Mouse (Mus musculus): ENCODE results near the gene Rapgef5. TPM values are rescaled to one million over a fixed set of nuclear protein-coding genes. Genes with fewer than 3 reads are reported as not detected.

Gene Rapgef5
- polyA plus RNA-seq, 1 experiment from 2014 or later, result 12.4 TPM

GRCm38 (mm10) chr12:117497361-117497760, 18.9 kb upstream of the Rapgef5 start:
- 91% methylated on average over 1 of the region's 1 CpGs for WGBS
- no peaks in the 10 kb centered on the region for H3K36me3 ChIP-seq (ENCODE audit: control insufficient read depth, insufficient read depth, low read length)
- no peak overlapping the region for H3K4me3 ChIP-seq (ENCODE audit: low read depth, low read length)
- no peaks in the 10 kb centered on the region for H3K27me3 ChIP-seq (replicated peaks; ENCODE audit: control insufficient read depth, insufficient read depth, low read length)
- ATAC-seq (ENCODE audit: low read depth) (no peak), DNase-seq (ENCODE audit: low spot score) (no peak)
- H3K4me1 ChIP-seq (ENCODE audit: control insufficient read depth, insufficient read depth, low read length), result peaks cover 8% of the 10 kb centered on the region; the same call in 1 of the 2 replicates
- H3K9me3 ChIP-seq (ENCODE audit: control insufficient read depth, low read length), result no peaks in the 10 kb centered on the region
- no peak overlapping the region for H3K4me2 ChIP-seq (ENCODE audit: low read depth, low read length)
- H3K27ac ChIP-seq (replicated peaks; ENCODE audit: low read depth, low read length), result no peak overlapping the region
- H3K9ac ChIP-seq (ENCODE audit: low read depth, low read length), result no peak overlapping the region

GRCm38 (mm10) chr12:117499242-117499641, 17.0 kb upstream of the Rapgef5 start:
- Histone ChIP-seq H3K4me1 (ENCODE audit: control insufficient read depth, insufficient read depth, low read length) (peaks cover 8% of the 10 kb centered on the region; the same call in 1 of the 2 replicates), H3K27ac (replicated peaks; ENCODE audit: low read depth, low read length) (no peak overlapping the region), H3K4me3 (ENCODE audit: low read depth, low read length) (no peak overlapping the region), H3K27me3 (replicated peaks; ENCODE audit: control insufficient read depth, insufficient read depth, low read length) (no peaks in the 10 kb centered on the region), H3K9ac (ENCODE audit: low read depth, low read length) (no peak overlapping the region), H3K36me3 (ENCODE audit: control insufficient read depth, insufficient read depth, low read length) (no peaks in the 10 kb centered on the region), H3K9me3 (ENCODE audit: control insufficient read depth, low read length) (0 out of 2 replicates have a peak, but pooled peaks cover 3% of the 10 kb centered on the region), H3K4me2 (ENCODE audit: low read depth, low read length) (no peak overlapping the region)
- ATAC-seq (ENCODE audit: low read depth) (no peak), DNase-seq (ENCODE audit: low spot score) (no peak)
- WGBS, result 75% methylated on average over 5 of the region's 5 CpGs

- Histone ChIP-seq H3K27me3 (replicated peaks; ENCODE audit: control insufficient read depth, insufficient read depth, low read length) (no peaks in the 10 kb centered on the region), H3K9me3 (ENCODE audit: control insufficient read depth, low read length) (0 out of 2 replicates have a peak, but pooled peaks cover 3% of the 10 kb centered on the region), H3K4me3 (ENCODE audit: low read depth, low read length) (no peak overlapping the region), H3K36me3 (ENCODE audit: control insufficient read depth, insufficient read depth, low read length) (no peaks in the 10 kb centered on the region), H3K9ac (ENCODE audit: low read depth, low read length) (no peak overlapping the region), H3K4me2 (ENCODE audit: low read depth, low read length) (no peak overlapping the region), H3K4me1 (ENCODE audit: control insufficient read depth, insufficient read depth, low read length) (peaks cover 8% of the 10 kb centered on the region; the same call in 1 of the 2 replicates), H3K27ac (replicated peaks; ENCODE audit: low read depth, low read length) (no peak overlapping the region)
- peak; percentile 64 for DNase-seq (ENCODE audit: low spot score)
- no peak for ATAC-seq (ENCODE audit: low read depth)
- WGBS, result 53% methylated on average over 4 of the region's 4 CpGs
These were observed 15.1 kb upstream of the Rapgef5 start for GRCm38 (mm10) chr12:117501180-117501579.

- no peak for DNase-seq (ENCODE audit: low spot score)
- Histone ChIP-seq H3K4me1 (ENCODE audit: control insufficient read depth, insufficient read depth, low read length) (no peaks in the 10 kb centered on the region), H3K9ac (ENCODE audit: low read depth, low read length) (no peak overlapping the region), H3K27ac (replicated peaks; ENCODE audit: low read depth, low read length) (no peak overlapping the region), H3K4me2 (ENCODE audit: low read depth, low read length) (no peak overlapping the region), H3K27me3 (replicated peaks; ENCODE audit: control insufficient read depth, insufficient read depth, low read length) (no peaks in the 10 kb centered on the region), H3K4me3 (ENCODE audit: low read depth, low read length) (no peak overlapping the region), H3K9me3 (ENCODE audit: control insufficient read depth, low read length) (0 out of 2 replicates have a peak, but pooled peaks cover 3% of the 10 kb centered on the region), H3K36me3 (ENCODE audit: control insufficient read depth, insufficient read depth, low read length) (no peaks in the 10 kb centered on the region)
- no peak for ATAC-seq (ENCODE audit: low read depth)
- 89% methylated on average over 3 of the region's 3 CpGs for WGBS
These were observed 13.4 kb upstream of the Rapgef5 start for GRCm38 (mm10) chr12:117502834-117503233.

- Histone ChIP-seq H3K9me3 (ENCODE audit: control insufficient read depth, low read length) (0 out of 2 replicates have a peak, but pooled peaks cover 3% of the 10 kb centered on the region), H3K9ac (ENCODE audit: low read depth, low read length) (no peak overlapping the region), H3K27ac (replicated peaks; ENCODE audit: low read depth, low read length) (no peak overlapping the region), H3K4me2 (ENCODE audit: low read depth, low read length) (no peak overlapping the region), H3K4me3 (ENCODE audit: low read depth, low read length) (no peak overlapping the region), H3K36me3 (ENCODE audit: control insufficient read depth, insufficient read depth, low read length) (no peaks in the 10 kb centered on the region), H3K4me1 (ENCODE audit: control insufficient read depth, insufficient read depth, low read length) (no peaks in the 10 kb centered on the region), H3K27me3 (replicated peaks; ENCODE audit: control insufficient read depth, insufficient read depth, low read length) (no peaks in the 10 kb centered on the region)
- WGBS, result 75% methylated on average over 2 of the region's 2 CpGs
- no peak for DNase-seq (ENCODE audit: low spot score)
- no peak for ATAC-seq (ENCODE audit: low read depth)
These were observed 11.1 kb upstream of the Rapgef5 start for GRCm38 (mm10) chr12:117505163-117505562.

GRCm38 (mm10) chr12:117507772-117508171, 8.5 kb upstream of the Rapgef5 start:
- DNase-seq (ENCODE audit: low spot score), result no peak
- H3K4me2 ChIP-seq (ENCODE audit: low read depth, low read length), result no peak overlapping the region

GRCm38 (mm10) chr12:117509919-117510318, 6.4 kb upstream of the Rapgef5 start:
- DNase-seq (ENCODE audit: low spot score), result no peak
- ATAC-seq (ENCODE audit: low read depth), result no peak
- H3K27ac ChIP-seq (replicated peaks; ENCODE audit: low read depth, low read length), result no peak overlapping the region
- H3K9me3 ChIP-seq (ENCODE audit: control insufficient read depth, low read length), result no peaks in the 10 kb centered on the region
- no peak overlapping the region for H3K9ac ChIP-seq (ENCODE audit: low read depth, low read length)
- no peak overlapping the region for H3K4me2 ChIP-seq (ENCODE audit: low read depth, low read length)
- H3K4me1 ChIP-seq (ENCODE audit: control insufficient read depth, insufficient read depth, low read length), result no peaks in the 10 kb centered on the region
- H3K27me3 ChIP-seq (replicated peaks; ENCODE audit: control insufficient read depth, insufficient read depth, low read length), result no peaks in the 10 kb centered on the region
- H3K4me3 ChIP-seq (ENCODE audit: low read depth, low read length), result no peak overlapping the region
- WGBS, result 48% methylated on average over 2 of the region's 2 CpGs
- no peaks in the 10 kb centered on the region for H3K36me3 ChIP-seq (ENCODE audit: control insufficient read depth, insufficient read depth, low read length)

More at GRCm38 (mm10) chr12:117507772-117508171, 8.5 kb upstream of the Rapgef5 start:
- 0 out of 2 replicates have a peak, but pooled peaks cover 3% of the 10 kb centered on the region for H3K9me3 ChIP-seq (ENCODE audit: control insufficient read depth, low read length)
- 28% methylated on average over 1 of the region's 1 CpGs for WGBS
- H3K9ac ChIP-seq (ENCODE audit: low read depth, low read length), result no peak overlapping the region
- no peak for ATAC-seq (ENCODE audit: low read depth)
- no peaks in the 10 kb centered on the region for H3K36me3 ChIP-seq (ENCODE audit: control insufficient read depth, insufficient read depth, low read length)
- no peak overlapping the region for H3K27ac ChIP-seq (replicated peaks; ENCODE audit: low read depth, low read length)
- H3K27me3 ChIP-seq (replicated peaks; ENCODE audit: control insufficient read depth, insufficient read depth, low read length), result no peaks in the 10 kb centered on the region
- no peaks in the 10 kb centered on the region for H3K4me1 ChIP-seq (ENCODE audit: control insufficient read depth, insufficient read depth, low read length)
- no peak overlapping the region for H3K4me3 ChIP-seq (ENCODE audit: low read depth, low read length)

GRCm38 (mm10) chr12:117512468-117512867, 3.8 kb upstream of the Rapgef5 start:
- no peaks in the 10 kb centered on the region for H3K27me3 ChIP-seq (replicated peaks; ENCODE audit: control insufficient read depth, insufficient read depth, low read length)
- no peak overlapping the region for H3K4me2 ChIP-seq (ENCODE audit: low read depth, low read length)
- 87% methylated on average over 3 of the region's 3 CpGs for WGBS
- no peak overlapping the region for H3K4me3 ChIP-seq (ENCODE audit: low read depth, low read length)
- ATAC-seq (ENCODE audit: low read depth) (no peak), DNase-seq (ENCODE audit: low spot score) (no peak)
- H3K9ac ChIP-seq (ENCODE audit: low read depth, low read length), result no peak overlapping the region
- no peaks in the 10 kb centered on the region for H3K4me1 ChIP-seq (ENCODE audit: control insufficient read depth, insufficient read depth, low read length)
- H3K9me3 ChIP-seq (ENCODE audit: control insufficient read depth, low read length), result no peaks in the 10 kb centered on the region
- H3K36me3 ChIP-seq (ENCODE audit: control insufficient read depth, insufficient read depth, low read length), result no peaks in the 10 kb centered on the region
- no peak overlapping the region for H3K27ac ChIP-seq (replicated peaks; ENCODE audit: low read depth, low read length)

- Histone ChIP-seq H3K36me3 (ENCODE audit: control insufficient read depth, insufficient read depth, low read length) (no peaks in the 10 kb centered on the region), H3K27me3 (replicated peaks; ENCODE audit: control insufficient read depth, insufficient read depth, low read length) (no peaks in the 10 kb centered on the region), H3K4me3 (ENCODE audit: low read depth, low read length) (no peak overlapping the region), H3K27ac (replicated peaks; ENCODE audit: low read depth, low read length) (no peak overlapping the region), H3K4me2 (ENCODE audit: low read depth, low read length) (no peak overlapping the region), H3K9ac (ENCODE audit: low read depth, low read length) (no peak overlapping the region), H3K9me3 (ENCODE audit: control insufficient read depth, low read length) (no peaks in the 10 kb centered on the region), H3K4me1 (ENCODE audit: control insufficient read depth, insufficient read depth, low read length) (no peaks in the 10 kb centered on the region)
- DNase-seq (ENCODE audit: low spot score) (no peak), ATAC-seq (ENCODE audit: low read depth) (peak; percentile 55; the same call in 1 of the 2 replicates)
- WGBS, result 64% methylated on average over 11 of the region's 11 CpGs
These were observed 2.9 kb upstream of the Rapgef5 start for GRCm38 (mm10) chr12:117513150-117513932.
